Mouse (Mus musculus) T-helper 17 cell (primary cell): ENCODE measurements at regions not wholly inside any gene's neighbourhood (a gene's known extent, or its start where the extent isn't known, plus 50 kb on each side); places are given as distances from the start of the nearest gene placed in this dataset.

Experiments used
- in situ Hi-C, 2 experiments: fragments of 300-600 bp; cut with MboI, MseI; formaldehyde crosslinking; loops; 1 replicate in 1 of 2; 2 replicates in 1 of 2; pipeline ENCODE4 v1.15.1; 2025; ENCODE audit warnings: high pct_unique_total_duplicates in 2 of 2

GRCm38 (mm10) chr6:4398599-4398980, 106.0 kb upstream of the Col1a2 start:
- in situ Hi-C loops: no loop called here

- in situ Hi-C loops: no loop called here
Measured at GRCm38 (mm10) chr6:4405301-4405700, 99.3 kb upstream of the Col1a2 start.

GRCm38 (mm10) chr6:4407748-4408147, 96.9 kb upstream of the Col1a2 start:
- in situ Hi-C loops: no loop called here

- in situ Hi-C loops: loop anchor here in 1 of 2 experiments (10.0 kb wide), 1 partner anchor 702 kb away; no protein-coding TSS in a partner anchor
Measured at GRCm38 (mm10) chr6:4413201-4413600, 91.4 kb upstream of the Col1a2 start.

- in situ Hi-C loops: loop anchor here in 1 of 2 experiments (10.0 kb wide), 1 partner anchor 701 kb away; no protein-coding TSS in a partner anchor
Measured at GRCm38 (mm10) chr6:4414166-4414565, 90.4 kb upstream of the Col1a2 start.

- in situ Hi-C loops: loop anchor here in 1 of 2 experiments (10.0 kb wide), 1 partner anchor 700 kb away; no protein-coding TSS in a partner anchor
Measured at GRCm38 (mm10) chr6:4415206-4415605, 89.4 kb upstream of the Col1a2 start.

GRCm38 (mm10) chr6:4417247-4417709, 87.3 kb upstream of the Col1a2 start:
- in situ Hi-C loops: loop anchor here in 1 of 2 experiments (10.0 kb wide), 1 partner anchor 698 kb away; no protein-coding TSS in a partner anchor

- in situ Hi-C loops: loop anchor here in 1 of 2 experiments (10.0 kb wide), 1 partner anchor 696 kb away; no protein-coding TSS in a partner anchor
Measured at GRCm38 (mm10) chr6:4418376-4418775, 86.2 kb upstream of the Col1a2 start.

- in situ Hi-C loops: loop anchor here in 1 of 2 experiments (10.0 kb wide), 1 partner anchor 696 kb away; no protein-coding TSS in a partner anchor
Measured at GRCm38 (mm10) chr6:4418941-4419351, 85.7 kb upstream of the Col1a2 start.

- in situ Hi-C loops: no loop called here
Measured at GRCm38 (mm10) chr6:4421466-4421865, 83.1 kb upstream of the Col1a2 start.

GRCm38 (mm10) chr6:4427122-4427521, 77.5 kb upstream of the Col1a2 start:
- in situ Hi-C loops: no loop called here

GRCm38 (mm10) chr6:4430704-4431310, 73.8 kb upstream of the Col1a2 start:
- in situ Hi-C loops: no loop called here

- in situ Hi-C loops: no loop called here
Measured at GRCm38 (mm10) chr6:4432192-4432591, 72.4 kb upstream of the Col1a2 start.

GRCm38 (mm10) chr6:4436439-4436838, 68.2 kb upstream of the Col1a2 start:
- in situ Hi-C loops: no loop called here

- in situ Hi-C loops: no loop called here
Measured at GRCm38 (mm10) chr6:4436874-4437273, 67.7 kb upstream of the Col1a2 start.

- in situ Hi-C loops: no loop called here
Measured at GRCm38 (mm10) chr6:4441618-4442167, 62.9 kb upstream of the Col1a2 start.

GRCm38 (mm10) chr6:4445906-4446305, 58.7 kb upstream of the Col1a2 start:
- in situ Hi-C loops: no loop called here

- in situ Hi-C loops: no loop called here
Measured at GRCm38 (mm10) chr6:4451227-4451626, 53.4 kb upstream of the Col1a2 start.
